ENCODE assay signal across 23 mouse cellular contexts in genomic region chr12:3906308-3906707, GRCm38 (mm10). TPM values are rescaled to one million over a fixed set of nuclear protein-coding genes. Genes with fewer than 3 reads are reported as not detected.
DNase-seq lines count a peak whose midpoint lies in the region; ATAC-seq and TF ChIP-seq lines count a peak whose summit lies in the region.
"Had no signal": no experiment of that assay in that cellular context is flagged by ENCODE, and none has a peak within 500 bp of the region (broad histone marks: within the 10 kb centered on the region; RNA-seq: fewer than 3 reads in every experiment).

No protein-coding gene starts in this region.

- H3K79me2 ChIP-seq in MEL (ENCODE audit: control insufficient read depth, insufficient read depth, low read length, poor library complexity) (no peaks in the 10 kb centered on the region), macrophage (ENCODE audit: inconsistent target) (peaks cover 16% of the 10 kb centered on the region; the same call in 1 of the 2 replicates)

- H3K9ac ChIP-seq in kidney, postnatal 0 days (ENCODE audit: low read depth, low read length) = no peak overlapping the region
- H3K9ac ChIP-seq in kidney, embryonic 16.5 days (replicated peaks; ENCODE audit: low read length) = no peak overlapping the region
- H3K9ac ChIP-seq in MEL (ENCODE audit: control insufficient read depth, low read depth, low read length, poor library complexity, severe bottlenecking) = no peak overlapping the region
- H3K9ac ChIP-seq: embryonic facial prominence, embryonic 15.5 days; heart, embryonic 12.5 days; hindbrain, embryonic 12.5 days had no signal

- DNase-seq in kidney, postnatal 0 days (ENCODE audit: low spot score) = peak; percentile 16
- DNase-seq in MEL (ENCODE audit: low read depth, low spot score) = peak; percentile 9
- DNase-seq in right cerebral cortex, adult 18-20 months = no peak
- DNase-seq in cerebellum, postnatal 14 days = no peak
- DNase-seq: adrenal gland, adult 8-10 months; adrenal gland, postnatal 36 days; cerebellum, adult 11 months; cerebellum, adult 8-10 months; gastrocnemius, adult 2 months; gastrocnemius, postnatal 25 days had no signal

- no peak for TF ChIP-seq POLR2A in MEL (IDR thresholded peaks at IDR 0.05; ENCODE audit: control insufficient read depth in 1 of 2, insufficient read depth in 1 of 2, low read depth in 1 of 2, low read length in 2 of 2, poor library complexity in 1 of 2)

- H3K4me2 ChIP-seq in kidney, postnatal 0 days (ENCODE audit: low read length) = no peak overlapping the region
- no peak overlapping the region for H3K4me2 ChIP-seq in kidney, embryonic 16.5 days (replicated peaks; ENCODE audit: low read depth, low read length)
- H3K4me2 ChIP-seq: embryonic facial prominence, embryonic 15.5 days; heart, embryonic 12.5 days; hindbrain, embryonic 12.5 days had no signal

- ATAC-seq in kidney, postnatal 0 days (replicated peaks; ENCODE audit: low FRiP score, low read depth) = no peak
- no peak for ATAC-seq in kidney, embryonic 16.5 days (ENCODE audit: low FRiP score, low TSS enrichment)
- ATAC-seq: forebrain, embryonic 14.5 days; hindbrain, postnatal 0 days; Patski had no signal

- no peak overlapping the region for H3K27ac ChIP-seq in kidney, postnatal 0 days
- no peak overlapping the region for H3K27ac ChIP-seq in kidney, embryonic 16.5 days (ENCODE audit: low read length)
- H3K27ac ChIP-seq in MEL (ENCODE audit: control insufficient read depth, low read depth, low read length) (no peak overlapping the region), macrophage (peak overlapping the region; percentile 10)
- H3K27ac ChIP-seq: embryonic facial prominence, embryonic 15.5 days; forebrain, embryonic 10.5 days; gastrocnemius, adult 2 months; hindbrain, embryonic 12.5 days; hindbrain, postnatal 0 days had no signal

- no peak for TF ChIP-seq RAD21 in MEL (IDR thresholded peaks at IDR 0.05; ENCODE audit: low read depth, low read length)

- no peak for TF ChIP-seq CTCF in kidney, postnatal 0 days (IDR thresholded peaks at IDR 0.05; ENCODE audit: low read depth)
- no peak for TF ChIP-seq CTCF in E14TG2a.4 (conservative IDR thresholded peaks at IDR 0.05; ENCODE audit: low read length)
- TF ChIP-seq CTCF in MEL (IDR thresholded peaks at IDR 0.05 in 2 of 3, conservative IDR thresholded peaks at IDR 0.05 in 1 of 3; ENCODE audit: control insufficient read depth in 1 of 3, insufficient read depth in 1 of 3, low read depth in 2 of 3, low read length in 3 of 3, poor library complexity in 1 of 3, severe bottlenecking in 1 of 3) = no peak

- H3K9me3 ChIP-seq in kidney, postnatal 0 days (replicated peaks; ENCODE audit: low read length) = no peaks in the 10 kb centered on the region
- no peaks in the 10 kb centered on the region for H3K9me3 ChIP-seq in kidney, embryonic 16.5 days (ENCODE audit: low read length)
- H3K9me3 ChIP-seq in E14TG2a.4 (ENCODE audit: low read length) = no peaks in the 10 kb centered on the region
- no peaks in the 10 kb centered on the region for H3K9me3 ChIP-seq in MEL (replicated peaks; ENCODE audit: insufficient read depth, low read length)
- H3K9me3 ChIP-seq: embryonic facial prominence, embryonic 15.5 days; forebrain, embryonic 10.5 days; G1E; heart, embryonic 12.5 days; hindbrain, embryonic 12.5 days had no signal

- no peak overlapping the region for H3K4me3 ChIP-seq in kidney, postnatal 0 days (replicated peaks; ENCODE audit: low read depth, low read length)
- H3K4me3 ChIP-seq in kidney, embryonic 16.5 days (ENCODE audit: low read length) = no peak overlapping the region
- H3K4me3 ChIP-seq in E14TG2a.4 (replicated peaks; ENCODE audit: low read length) (peak overlapping the region; percentile 13; the same call in 1 of the 2 replicates), MEL (ENCODE audit: control insufficient read depth in 1 of 2, insufficient read depth in 1 of 2, low read depth in 2 of 2, low read length in 2 of 2) (no peak overlapping the region), macrophage (ENCODE audit: inconsistent target) (no peak overlapping the region)
- H3K4me3 ChIP-seq: embryonic facial prominence, embryonic 15.5 days; erythroblast, embryonic 14.5 days; forebrain, embryonic 10.5 days; gastrocnemius, adult 2 months; heart, embryonic 12.5 days; hindbrain, embryonic 12.5 days had no signal

- no peak for TF ChIP-seq EP300 in MEL (IDR thresholded peaks at IDR 0.05; ENCODE audit: low read depth in 1 of 2, low read length in 2 of 2)

- peaks cover 68% of the 10 kb centered on the region for H3K36me3 ChIP-seq in kidney, postnatal 0 days (ENCODE audit: insufficient read depth, low read length)
- peaks cover 82% of the 10 kb centered on the region for H3K36me3 ChIP-seq in kidney, embryonic 16.5 days (ENCODE audit: insufficient read depth, low read length)
- H3K36me3 ChIP-seq in E14TG2a.4 (ENCODE audit: insufficient read depth, low read length) (peaks cover 83% of the 10 kb centered on the region), MEL (ENCODE audit: control insufficient read depth in 1 of 2, insufficient read depth in 2 of 2, low read length in 2 of 2) (no peaks in the 10 kb centered on the region; a peak in 1 of 4 replicates), macrophage (ENCODE audit: inconsistent target) (peaks cover 79% of the 10 kb centered on the region)
- H3K36me3 ChIP-seq: G1E had no signal

- H3K27me3 ChIP-seq in kidney, postnatal 0 days (ENCODE audit: insufficient read depth, low read length) = no peaks in the 10 kb centered on the region
- H3K27me3 ChIP-seq in kidney, embryonic 16.5 days (ENCODE audit: insufficient read depth, low read length) = no peaks in the 10 kb centered on the region
- H3K27me3 ChIP-seq in E14TG2a.4 (ENCODE audit: insufficient read depth, low read length) (no peaks in the 10 kb centered on the region), MEL (ENCODE audit: control insufficient read depth in 1 of 2, insufficient read depth in 2 of 2, low read length in 2 of 2) (no peaks in the 10 kb centered on the region)
- H3K27me3 ChIP-seq: CH12.LX; embryonic facial prominence, embryonic 15.5 days; heart, embryonic 12.5 days; hindbrain, embryonic 12.5 days; Patski had no signal

- no peaks in the 10 kb centered on the region for H3K4me1 ChIP-seq in kidney, postnatal 0 days (replicated peaks; ENCODE audit: insufficient read depth, low read length)
- H3K4me1 ChIP-seq in kidney, embryonic 16.5 days (ENCODE audit: insufficient read depth, low read length) = no peaks in the 10 kb centered on the region
- H3K4me1 ChIP-seq in E14TG2a.4 (replicated peaks; ENCODE audit: low read depth, low read length) (peaks cover 59% of the 10 kb centered on the region), MEL (ENCODE audit: control insufficient read depth in 1 of 2, insufficient read depth in 2 of 2, low read length in 2 of 2) (no peaks in the 10 kb centered on the region)
- H3K4me1 ChIP-seq: embryonic facial prominence, embryonic 15.5 days; forebrain, embryonic 10.5 days; hindbrain, embryonic 12.5 days had no signal

TF ChIP-seq in MEL, 35 proteins besides CTCF, POLR2A, EP300 and RAD21:
- TF ChIP-seq ZNF384 (IDR thresholded peaks at IDR 0.05; ENCODE audit: low read depth, low read length) (no peak), USF1 (IDR thresholded peaks at IDR 0.05; ENCODE audit: low read depth, low read length) (no peak), GABPA (IDR thresholded peaks at IDR 0.05; ENCODE audit: low read depth, low read length) (no peak), MYC (IDR thresholded peaks at IDR 0.05; ENCODE audit: low read depth, low read length) (no peak), MAFK (IDR thresholded peaks at IDR 0.05; ENCODE audit: borderline replicate concordance, low read depth, low read length) (no peak), ELF1 (IDR thresholded peaks at IDR 0.05; ENCODE audit: low read depth, low read length) (no peak), KAT2A (conservative IDR thresholded peaks at IDR 0.05; ENCODE audit: low read depth, low read length) (no peak), NELFE (IDR thresholded peaks at IDR 0.05; ENCODE audit: low read depth, low read length) (no peak), CHD2 (IDR thresholded peaks at IDR 0.05; ENCODE audit: low read length) (no peak), MYB (IDR thresholded peaks at IDR 0.05; ENCODE audit: low read depth, low read length) (no peak), TBP (IDR thresholded peaks at IDR 0.05; ENCODE audit: low read depth, low read length) (no peak), RCOR1 (IDR thresholded peaks at IDR 0.05; ENCODE audit: low read depth, low read length) (no peak), SMC3 (IDR thresholded peaks at IDR 0.05; ENCODE audit: low read depth, low read length) (no peak), MAX (IDR thresholded peaks at IDR 0.05; ENCODE audit: low read length) (no peak), MAZ (IDR thresholded peaks at IDR 0.05; ENCODE audit: low read depth, low read length) (no peak), UBTF (IDR thresholded peaks at IDR 0.05; ENCODE audit: borderline replicate concordance, insufficient read depth, low read depth, low read length) (no peak)

RNA-seq across cellular contexts. Expression of gene Pomc, which starts 48.4 kb away (rescaled TPM):
- polyA plus RNA-seq in kidney, postnatal 0 days (2015; fragmentation: Nextera tagmentation; extraction: Ambion mirVana) = 2.1 and 2.7 TPM in 2 replicates
- polyA plus RNA-seq in kidney, embryonic 16.5 days (2015; fragmentation: Nextera tagmentation; extraction: Ambion mirVana) = 2.5 and 2.7 TPM in 2 replicates
- total RNA-seq in MEL (2012; rRNA removed) = not detected in 2 replicates
- not detected for polyA plus RNA-seq in MEL (2012; ENCODE audit: insufficient read depth in 1 of 2, insufficient read length in 2 of 2, low read depth in 1 of 2, low replicate concordance in 2 of 2, missing spikeins in 1 of 2)
- total RNA-seq in macrophage (2018; cell fraction: chromatin; rRNA removed) = under 1 TPM in 3 of 26 experiments, not detected in 23; 0.67 to 0.91 (median 0.90) TPM
- under 1 TPM in 14 of 26 experiments, not detected in 12; 0.12 to 0.47 (median 0.23) TPM for total RNA-seq in macrophage (2018; cell fraction: cytosol; rRNA removed)
- 1 to 10 TPM in 2 of 26 experiments, under 1 TPM in 9, not detected in 15; 0.76 to 1.6 (median 0.87) TPM for total RNA-seq in macrophage (2018; cell fraction: nucleus; rRNA removed)
- polyA plus RNA-seq in macrophage (2018) = 0.37 TPM in 1 of 3 replicates, not detected in the others
- total RNA-seq: G1E; gastrocnemius, adult 2 months had no signal
- polyA plus RNA-seq: erythroblast, embryonic 14.5 days; G1E; Patski had no signal

Comparison
In these comparisons a context has a peak if more than half of its experiments do, and no peak if none do; other contexts are left out.
1. DNase-seq: peak in kidney, postnatal 0 days (single experiment) and MEL (single experiment); none in right cerebral cortex, adult 18-20 months (single experiment) and cerebellum, postnatal 14 days (0 of 2).